Mouse (Mus musculus) intestine, embryonic 16.5 days (tissue): ENCODE data around the gene Gucy1b1. TPM values are rescaled to one million over a fixed set of nuclear protein-coding genes. Genes with fewer than 3 reads are reported as not detected.

Experiments used
- ATAC-seq: fragments of 200-750 bp; cut with Nextera tagmentation; 2 replicates; pipeline ENCODE4 v1.8.0; 2017; ENCODE audit warnings: moderate TSS enrichment, moderate library complexity
- H3K27ac ChIP-seq: fragments of 300-500 bp; sonication (generic); 2 replicates; pipeline ENCODE4 v1.5.1; 2014; ENCODE audit warnings: mild to moderate bottlenecking, low read length
- H3K27me3 ChIP-seq: fragments of 300-500 bp; sonication (generic); replicated peaks from 2 replicates; pipeline ENCODE4 v1.6.1; 2014; ENCODE audit warnings: low read length, control low read depth, mixed read lengths; ENCODE audit not compliant: control insufficient read depth, insufficient read depth
- H3K36me3 ChIP-seq: fragments of 300-500 bp; sonication (generic); 2 replicates; pipeline ENCODE4 v1.6.1; 2014; ENCODE audit warnings: low read length, control low read depth; ENCODE audit not compliant: control insufficient read depth, insufficient read depth
- H3K4me1 ChIP-seq: fragments of 300-500 bp; sonication (generic); 2 replicates; pipeline ENCODE4 v1.6.1; 2014; ENCODE audit warnings: low read length, control low read depth, mixed read lengths; ENCODE audit not compliant: control insufficient read depth, insufficient read depth
- H3K4me2 ChIP-seq: fragments of 300-500 bp; sonication (generic); 2 replicates; pipeline ENCODE4 v1.6.1; 2014; ENCODE audit warnings: low read depth, low read length, control low read depth
- H3K4me3 ChIP-seq: fragments of 300-500 bp; sonication (generic); 2 replicates; pipeline ENCODE4 v1.5.1; 2014; ENCODE audit warnings: mild to moderate bottlenecking, low read length
- H3K9ac ChIP-seq: fragments of 300-500 bp; sonication (generic); 2 replicates; pipeline ENCODE4 v1.6.1; 2014; ENCODE audit warnings: low read depth, low read length
- H3K9me3 ChIP-seq: fragments of 300-500 bp; sonication (generic); 2 replicates; pipeline ENCODE4 v1.6.1; 2016; ENCODE audit warnings: low read length, control low read depth; ENCODE audit not compliant: control insufficient read depth
- WGBS: fragments of 180-500 bp; shearing (Covaris S2); extraction: QIAGEN DNeasy Blood & Tissue Kit; methylation state at CpG from one replicate; pipeline ENCODE4 v1.1.7; 2014; 5-methylcytosine and 5-hydroxymethylcytosine counted together
- microRNA-seq: library from miRNA; unstranded; fragments of <30 nt; microRNA quantifications from one replicate; pipeline ENCODE4, GENCODE M21; 2016
- polyA plus RNA-seq: library from polyadenylated mRNA; unstranded; fragments of >200 nt; fragmentation: Nextera tagmentation; extraction: Ambion mirVana; gene quantifications from 2 replicates; pipeline ENCODE4 v1.2.1, GENCODE M21; 2015

Gucy1b1 gene
- polyA plus RNA-seq, 1 experiment from 2014 or later, result 59.7 TPM

- Histone ChIP-seq H3K4me2 (no peak overlapping the region), H3K9ac (no peak overlapping the region), H3K27me3 (no peaks in the 10 kb centered on the region), H3K27ac (no peak overlapping the region), H3K9me3 (no peaks in the 10 kb centered on the region), H3K4me1 (0 out of 2 replicates have a peak, but pooled peaks cover 3% of the 10 kb centered on the region), H3K36me3 (no peaks in the 10 kb centered on the region), H3K4me3 (no peak overlapping the region)
- ATAC-seq, result peak; percentile 72
- 75% methylated on average over 8 of the region's 8 CpGs for WGBS
Observed at GRCm38 (mm10) chr3:81983120-81983895, 91.2 kb downstream of the Gucy1b1 start.

Small RNA genes within 50 kb of the gene (microRNA-seq; reads per million reads assigned to microRNA genes)
- not detected for gene Mir7010

Other genes starting within 250 kb of the Gucy1b1 start
- gene Ctso, start 142.1 kb downstream of the Gucy1b1 start, polyA plus RNA-seq, result 19.6 and 23.8 TPM in 2 replicates
- 1.1 and 1.4 TPM in 2 replicates for gene Tdo2, start 98.5 kb downstream of the Gucy1b1 start, polyA plus RNA-seq
- 0.34 and 0.50 TPM in 2 replicates for gene Asic5, start 92.4 kb downstream of the Gucy1b1 start, polyA plus RNA-seq
- gene Gucy1a1, start 71.1 kb upstream of the Gucy1b1 start, polyA plus RNA-seq, result 38.8 and 38.9 TPM in 2 replicates